Mouse (Mus musculus) MN1 (cell line): ENCODE measurements around the gene Car9.
A peak's percentile ranks its signal among the peaks of the same experiment; 100 is the strongest.

Source experiments
- DNase-seq: peaks from one replicate; pipeline ENCODE4 v3.0.0-alpha.2; 2016; ENCODE audit warnings: low spot score

The Car9 gene

GRCm38 (mm10) chr4:43493846-43494240 is 12.9 kb upstream of the Car9 start:
- no peak for DNase-seq

GRCm38 (mm10) chr4:43496587-43496986 is 10.2 kb upstream of the Car9 start:
- DNase-seq = no peak

- no peak for DNase-seq
Measured at GRCm38 (mm10) chr4:43497405-43497804, 9.4 kb upstream of the Car9 start.

GRCm38 (mm10) chr4:43497946-43498345 is 8.8 kb upstream of the Car9 start:
- no peak for DNase-seq

- DNase-seq = no peak
Measured at GRCm38 (mm10) chr4:43498983-43499382, 7.8 kb upstream of the Car9 start.

GRCm38 (mm10) chr4:43499407-43500333 is 7.1 kb upstream of the Car9 start, which contains the start of gene Arhgef39:
Gene Arhgef39 (minus strand): TSS chr4:43499695.
- DNase-seq = peak; percentile 84

- no peak for DNase-seq
Measured at GRCm38 (mm10) chr4:43503041-43503440, 3.7 kb upstream of the Car9 start.

- DNase-seq = no peak
Measured at GRCm38 (mm10) chr4:43503506-43503905, 3.3 kb upstream of the Car9 start.

- DNase-seq = no peak
Measured at GRCm38 (mm10) chr4:43504269-43504668, 2.5 kb upstream of the Car9 start.

GRCm38 (mm10) chr4:43506074-43506473 is 692 bp upstream of the Car9 start:
- DNase-seq = no peak

GRCm38 (mm10) chr4:43507938-43508665 is 1.3 kb downstream of the Car9 start:
- DNase-seq = no peak

- DNase-seq = peak; percentile 40
Measured at GRCm38 (mm10) chr4:43508666-43508997, 1.9 kb downstream of the Car9 start.

- no peak for DNase-seq
Measured at GRCm38 (mm10) chr4:43509109-43509508, 2.3 kb downstream of the Car9 start.

GRCm38 (mm10) chr4:43511675-43512454 is 5.1 kb downstream of the Car9 start:
- no peak for DNase-seq

- no peak for DNase-seq
Measured at GRCm38 (mm10) chr4:43512653-43513052, 5.9 kb downstream of the Car9 start.

- no peak for DNase-seq
Measured at GRCm38 (mm10) chr4:43513300-43513699, 6.5 kb downstream of the Car9 start.

- DNase-seq = no peak
Measured at GRCm38 (mm10) chr4:43513791-43514190, 7.0 kb downstream of the Car9 start.

GRCm38 (mm10) chr4:43515764-43516708 is 9.3 kb downstream of the Car9 start:
- no peak for DNase-seq

- DNase-seq = no peak
Measured at GRCm38 (mm10) chr4:43519551-43519950, 12.8 kb downstream of the Car9 start.

GRCm38 (mm10) chr4:43519956-43520355 is 13.2 kb downstream of the Car9 start:
- DNase-seq = peak; percentile 89

GRCm38 (mm10) chr4:43527880-43528279 is 21.1 kb downstream of the Car9 start:
- no peak for DNase-seq
